Mouse (Mus musculus) spleen, adult 2 months (tissue): ENCODE results near the gene Ppp1r37. TPM values are rescaled to one million over a fixed set of nuclear protein-coding genes. Genes with fewer than 3 reads are reported as not detected.

ENCODE experiments used
- DNase-seq, 2 experiments: peaks; one replicate each; pipeline versions ENCODE4 v3.0.0 to v3.0.0-alpha.2; 2012 to 2021; ENCODE audit warnings: low spot score in 2 of 2, low read depth in 1 of 2
- H3K27ac ChIP-seq: fragments of 200-500 bp; 2 replicates; pipeline ENCODE4 v1.5.1; 2012; ENCODE audit warnings: low read length, inconsistent platforms; ENCODE audit not compliant: insufficient read depth
- H3K27me3 ChIP-seq: fragments of 200-500 bp; 2 replicates; pipeline ENCODE4 v1.6.1; 2012; ENCODE audit warnings: mild to moderate bottlenecking, moderate library complexity, low read length, inconsistent platforms; ENCODE audit not compliant: control insufficient read depth, insufficient read depth
- H3K36me3 ChIP-seq: fragments of 200-500 bp; 2 replicates; pipeline ENCODE4 v1.6.1; 2012; ENCODE audit warnings: mild to moderate bottlenecking, low read length, inconsistent platforms; ENCODE audit not compliant: control insufficient read depth, insufficient read depth
- H3K4me1 ChIP-seq: fragments of 200-500 bp; 2 replicates; pipeline ENCODE4 v1.6.1; 2011; ENCODE audit warnings: inconsistent platforms; ENCODE audit not compliant: control insufficient read depth, insufficient read depth, insufficient read length
- H3K4me3 ChIP-seq: fragments of 200-500 bp; 2 replicates; pipeline ENCODE4 v1.5.1; 2011; ENCODE audit warnings: mild to moderate bottlenecking, inconsistent platforms; ENCODE audit not compliant: insufficient read depth, insufficient read length; ENCODE audit errors: extremely low read depth
- CTCF ChIP-seq: fragments of 200-500 bp; IDR thresholded peaks from 2 replicates; pipeline ENCODE4 v1.5.1; 2011; ENCODE audit warnings: mild to moderate bottlenecking, inconsistent platforms; ENCODE audit not compliant: insufficient read depth, insufficient read length, insufficient replicate concordance; ENCODE audit errors: extremely low read depth
- POLR2A ChIP-seq: fragments of 200-500 bp; IDR thresholded peaks from 2 replicates; pipeline ENCODE4 v1.6.1; 2011; ENCODE audit warnings: low read depth, low read length, inconsistent platforms
- WGBS: fragments of 180-500 bp; shearing (Covaris S2); methylation state at CpG from one replicate; pipeline ENCODE4 v1.1.7; 2018; 5-methylcytosine and 5-hydroxymethylcytosine counted together
- polyA plus RNA-seq: library from polyadenylated mRNA; depleted of rRNA; stranded (reverse); fragments of >200 nt; gene quantifications from 2 replicates; pipeline ENCODE4 v1.2.3, GENCODE M21; 2012

Ppp1r37 gene
- polyA plus RNA-seq, 1 experiment: 56.2 TPM

GRCm38 (mm10) chr7:19509786-19510185 lies 53.1 kb downstream of the Ppp1r37 start:
- no peak for DNase-seq
- H3K27me3 ChIP-seq: no peaks in the 10 kb centered on the region
- no peaks in the 10 kb centered on the region for H3K36me3 ChIP-seq
- no peak overlapping the region for H3K4me3 ChIP-seq
- WGBS: 91% methylated on average over 7 of the region's 7 CpGs
- no peak overlapping the region for H3K27ac ChIP-seq
- TF ChIP-seq POLR2A: no peak
- no peak for TF ChIP-seq CTCF
- peaks cover 12% of the 10 kb centered on the region for H3K4me1 ChIP-seq

- Histone ChIP-seq H3K4me3 (peak overlapping the region; percentile 84), H3K36me3 (no peaks in the 10 kb centered on the region), H3K4me1 (peaks cover 12% of the 10 kb centered on the region), H3K27ac (0 out of 2 replicates have a peak overlapping the region, but pooled peaks have one; percentile 30), H3K27me3 (no peaks in the 10 kb centered on the region)
- no peak for DNase-seq
- 6% methylated on average over 15 of the region's 15 CpGs for WGBS
- TF ChIP-seq CTCF (no peak), POLR2A (no peak)
These were observed 53.8 kb downstream of the Ppp1r37 start for GRCm38 (mm10) chr7:19508924-19509568.

GRCm38 (mm10) chr7:19508150-19508923 lies 54.5 kb downstream of the Ppp1r37 start, which contains the start of the genes Bloc1s3 and Trappc6a:
TSS of gene Bloc1s3 (minus strand) at chr7:19508367.
TSS of gene Trappc6a (plus strand) at chr7:19508395.
- peaks cover 12% of the 10 kb centered on the region for H3K4me1 ChIP-seq
- under 1% methylated on average over 56 of the region's 56 CpGs for WGBS
- DNase-seq: peak; percentile 85 to 90

GRCm38 (mm10) chr7:19507612-19507981 lies 55.3 kb downstream of the Ppp1r37 start:
- no peak for TF ChIP-seq CTCF
- no peak for TF ChIP-seq POLR2A
- Histone ChIP-seq H3K27ac (no peak overlapping the region), H3K27me3 (no peaks in the 10 kb centered on the region), H3K4me1 (peaks cover 12% of the 10 kb centered on the region), H3K4me3 (peak overlapping the region; percentile 84), H3K36me3 (no peaks in the 10 kb centered on the region)
- 11% methylated on average over 18 of the region's 18 CpGs for WGBS
- DNase-seq: no peak

More at GRCm38 (mm10) chr7:19508150-19508923, 54.5 kb downstream of the Ppp1r37 start, which contains the start of the genes Bloc1s3 and Trappc6a:
- Histone ChIP-seq H3K27me3 (no peaks in the 10 kb centered on the region), H3K4me3 (peak within 1 kb of the TSS; percentile 84), H3K36me3 (no peaks in the 10 kb centered on the region), H3K27ac (peak within 1 kb of the TSS; percentile 78)
- peak; percentile 56 for TF ChIP-seq POLR2A
- no peak for TF ChIP-seq CTCF

GRCm38 (mm10) chr7:19506969-19507611 lies 55.8 kb downstream of the Ppp1r37 start:
- peak in 1 of 2 experiments; percentile 37 for DNase-seq
- Histone ChIP-seq H3K27ac (no peak overlapping the region), H3K27me3 (no peaks in the 10 kb centered on the region), H3K4me3 (peak overlapping the region; percentile 84), H3K4me1 (peaks cover 12% of the 10 kb centered on the region), H3K36me3 (no peaks in the 10 kb centered on the region)
- WGBS: 5% methylated on average over 70 of the region's 71 CpGs
- no peak for TF ChIP-seq POLR2A
- TF ChIP-seq CTCF: no peak

- DNase-seq: no peak
- Histone ChIP-seq H3K36me3 (no peaks in the 10 kb centered on the region), H3K4me3 (no peak overlapping the region), H3K27me3 (no peaks in the 10 kb centered on the region), H3K27ac (no peak overlapping the region), H3K4me1 (peaks cover 12% of the 10 kb centered on the region)
- WGBS: 53% methylated on average over 6 of the region's 6 CpGs
- TF ChIP-seq CTCF (no peak), POLR2A (no peak)
These were observed 56.5 kb downstream of the Ppp1r37 start for GRCm38 (mm10) chr7:19506326-19506725.
